Mouse (Mus musculus): ENCODE measurements around the gene 5031439G07Rik. TPM values are rescaled to one million over a fixed set of nuclear protein-coding genes. Genes with fewer than 3 reads are reported as not detected.

Gene 5031439G07Rik
- total RNA-seq, 2 experiments from 2014 or later = 26.4 to 35.9 TPM

DNA sequence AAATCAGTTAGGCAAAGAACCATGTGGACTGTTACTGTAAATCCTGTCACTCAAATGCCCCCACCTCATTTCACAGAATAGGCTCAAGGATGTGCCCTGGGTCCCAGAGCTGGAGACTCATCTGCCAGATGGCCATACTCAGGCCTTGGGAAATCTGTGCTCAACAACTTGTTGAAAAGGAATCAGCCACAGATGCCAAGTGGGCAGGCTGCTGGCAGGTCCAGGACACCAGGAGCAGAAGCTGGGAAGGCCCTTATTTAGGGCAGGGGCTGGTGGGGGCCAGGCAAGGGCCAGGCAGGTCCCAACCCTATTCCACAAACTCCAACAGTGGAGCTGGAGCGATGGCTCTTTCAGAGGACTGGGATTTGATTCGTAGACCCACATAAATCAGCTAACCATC lies 25.8 kb downstream of the 5031439G07Rik start:
- intact Hi-C loops (cut with DNase I; ENCODE audit: low total_unique reads) = no loop called here
- DNase-seq = no peak

DNA sequence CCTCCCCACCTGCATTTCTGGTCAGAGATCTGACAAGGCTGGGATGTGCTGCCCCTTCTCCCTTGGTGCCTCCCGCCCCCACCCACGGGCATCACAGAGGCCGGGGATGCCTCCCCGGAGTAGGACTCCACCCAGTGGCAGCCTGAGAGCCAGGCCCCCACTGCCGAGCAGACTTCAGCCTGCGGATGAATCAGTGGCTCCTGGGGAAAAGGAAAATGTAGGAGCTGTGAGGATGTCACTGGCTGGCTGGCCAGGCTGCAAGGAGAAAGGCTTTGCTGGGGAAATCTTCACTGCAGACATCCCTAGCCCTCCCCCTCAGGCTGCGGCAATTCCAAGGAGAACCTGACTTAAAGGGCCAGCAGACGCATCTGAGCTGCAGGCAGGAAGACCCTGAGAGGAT lies 27.7 kb downstream of the 5031439G07Rik start:
- peak; percentile 43 for DNase-seq
- intact Hi-C loops (cut with DNase I; ENCODE audit: low total_unique reads) = no loop called here

DNA sequence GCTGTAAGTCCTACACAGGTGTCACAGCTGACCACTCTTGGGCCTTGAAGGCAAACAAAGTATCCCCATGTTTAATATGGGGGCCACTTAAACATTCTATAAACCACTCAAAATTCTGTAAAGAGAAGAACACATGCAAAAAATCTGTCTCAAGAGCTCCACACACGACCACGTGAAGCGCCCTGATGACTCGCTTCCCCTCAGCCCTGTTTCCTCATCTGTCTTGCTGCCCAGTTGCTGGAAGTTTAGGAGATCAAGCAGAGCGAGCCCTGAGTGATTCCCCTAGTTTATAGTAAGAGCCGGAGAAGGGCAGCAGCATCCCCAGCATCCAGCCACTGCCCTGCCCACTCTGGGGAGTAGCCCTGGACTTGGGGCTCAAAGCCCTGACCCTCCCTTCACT lies 28.5 kb downstream of the 5031439G07Rik start:
- intact Hi-C loops (cut with DNase I; ENCODE audit: low total_unique reads) = no loop called here
- DNase-seq = no peak

DNA sequence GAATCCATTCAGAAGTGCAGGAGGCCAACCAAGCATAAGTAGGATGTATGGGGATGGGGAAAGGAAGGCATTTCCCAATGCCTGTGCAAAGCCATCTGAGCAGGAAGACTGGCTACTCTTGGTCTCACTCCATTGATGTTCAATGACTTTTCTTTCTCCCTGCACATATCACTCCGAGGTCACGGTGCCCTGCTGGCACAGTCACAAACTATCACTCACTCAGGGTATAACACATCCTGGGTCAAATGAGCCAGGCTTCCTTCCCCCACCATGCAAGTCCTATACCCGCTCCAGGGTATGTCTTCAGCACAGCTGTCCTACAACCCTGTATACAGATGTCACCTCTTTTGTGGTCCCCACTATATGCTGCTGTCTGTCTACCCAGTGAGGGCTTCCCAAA lies 30.0 kb downstream of the 5031439G07Rik start:
- intact Hi-C loops (cut with DNase I; ENCODE audit: low total_unique reads) = no loop called here
- no peak for DNase-seq

DNA sequence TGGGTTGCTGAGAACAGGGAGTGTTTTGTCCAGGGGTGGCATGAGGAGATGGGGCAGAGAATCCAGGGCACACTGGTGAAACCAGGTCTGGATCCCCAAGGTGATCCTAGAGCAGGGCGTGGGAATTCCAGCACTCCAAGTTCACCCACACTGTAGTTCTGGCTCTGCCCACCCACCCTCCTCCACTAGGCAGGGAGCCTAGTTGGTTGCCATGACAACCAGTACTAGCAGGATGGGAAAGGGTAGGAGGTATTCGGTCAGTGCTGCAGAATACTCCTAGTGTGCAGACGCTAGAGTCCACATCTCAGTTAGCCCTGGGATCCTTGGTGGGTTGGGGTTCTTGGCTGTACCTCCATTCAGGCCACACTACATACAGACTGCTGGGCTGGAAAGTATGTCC lies 30.5 kb downstream of the 5031439G07Rik start:
- intact Hi-C loops (cut with DNase I; ENCODE audit: low total_unique reads) = no loop called here
- DNase-seq = no peak

DNA sequence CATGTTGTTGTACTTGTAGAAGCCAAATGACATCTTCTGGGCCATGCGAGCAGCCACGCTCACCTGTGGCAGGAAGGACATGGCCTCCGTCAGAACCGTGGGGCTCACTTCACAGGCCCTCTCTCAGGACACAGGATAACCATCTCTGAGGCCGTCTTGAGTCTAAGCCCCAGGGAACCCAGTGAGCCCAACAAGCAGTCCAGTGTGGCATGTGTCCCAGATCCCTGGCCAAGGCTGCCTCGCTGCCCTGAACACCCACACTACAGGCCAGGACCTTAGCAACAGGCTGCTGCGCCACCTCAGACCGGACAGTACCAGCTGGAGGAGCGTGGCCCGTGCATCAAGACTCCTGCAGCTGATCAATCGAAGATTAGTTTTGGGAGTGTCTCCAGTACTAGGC lies 35.1 kb downstream of the 5031439G07Rik start:
- intact Hi-C loops (cut with DNase I; ENCODE audit: low total_unique reads) = no loop called here
- DNase-seq = no peak

DNA sequence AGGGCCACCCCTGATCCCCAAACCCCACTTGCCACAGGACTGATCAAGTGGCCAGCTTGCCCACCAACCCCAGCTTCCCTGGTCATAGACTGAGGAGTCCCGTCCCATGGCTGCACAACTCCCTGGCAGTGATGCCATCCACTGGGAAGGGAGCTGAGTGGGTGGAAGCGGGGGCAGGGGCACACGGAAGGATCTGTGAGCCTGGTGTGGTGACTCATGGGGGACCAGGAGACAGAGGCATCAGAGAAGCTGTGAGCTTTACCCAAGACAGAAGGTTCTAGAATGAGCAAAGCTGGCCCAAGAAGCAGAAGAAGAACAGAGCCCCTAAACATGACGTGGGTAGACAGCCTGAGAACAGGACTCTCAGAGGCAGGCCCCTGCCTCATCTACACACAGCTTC lies 38.3 kb downstream of the 5031439G07Rik start:
- intact Hi-C loops (cut with DNase I; ENCODE audit: low total_unique reads) = no loop called here
- no peak for DNase-seq

DNA sequence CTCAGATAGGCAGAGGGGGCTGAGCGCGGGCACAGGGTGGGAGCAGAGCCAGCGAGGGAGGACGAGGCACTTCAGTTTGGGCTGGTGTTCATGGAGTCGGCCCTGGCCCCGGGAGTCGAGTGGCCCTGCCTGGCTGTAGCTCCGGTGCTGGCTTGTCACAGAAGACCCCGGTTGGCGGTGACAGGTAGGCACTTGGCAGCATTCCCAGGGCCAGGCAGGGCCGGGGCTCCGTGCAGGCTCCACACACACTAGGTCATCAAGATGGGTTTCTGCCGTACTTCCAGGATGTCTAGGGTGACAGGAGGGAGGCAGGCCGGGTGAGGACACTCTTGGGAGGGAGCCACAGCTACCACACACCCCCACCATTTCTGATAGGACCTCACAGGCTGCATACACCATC lies 39.4 kb downstream of the 5031439G07Rik start:
- DNase-seq = no peak
- intact Hi-C loops (cut with DNase I; ENCODE audit: low total_unique reads) = no loop called here

DNA sequence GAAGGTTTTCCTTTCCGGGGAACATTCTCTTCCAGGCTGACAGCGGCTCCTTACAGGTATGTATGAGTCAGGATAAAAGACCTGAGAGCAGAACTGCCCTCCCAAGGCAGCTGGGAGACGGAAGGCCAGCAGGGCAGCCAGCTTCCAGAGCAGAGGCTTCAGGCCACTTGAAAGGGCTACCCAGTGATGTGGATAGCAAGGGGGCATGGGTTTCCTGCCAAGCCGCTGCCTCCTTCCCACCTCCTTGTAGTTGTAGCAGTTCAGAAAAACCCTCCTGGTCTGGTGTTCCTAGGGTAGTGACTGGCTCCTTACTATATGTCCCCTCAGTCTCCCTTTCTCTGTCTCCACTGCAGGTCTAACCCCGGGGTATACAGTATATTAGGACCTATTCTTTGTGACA lies 44.0 kb downstream of the 5031439G07Rik start:
- intact Hi-C loops (cut with DNase I; ENCODE audit: low total_unique reads) = no loop called here
- no peak for DNase-seq

DNA sequence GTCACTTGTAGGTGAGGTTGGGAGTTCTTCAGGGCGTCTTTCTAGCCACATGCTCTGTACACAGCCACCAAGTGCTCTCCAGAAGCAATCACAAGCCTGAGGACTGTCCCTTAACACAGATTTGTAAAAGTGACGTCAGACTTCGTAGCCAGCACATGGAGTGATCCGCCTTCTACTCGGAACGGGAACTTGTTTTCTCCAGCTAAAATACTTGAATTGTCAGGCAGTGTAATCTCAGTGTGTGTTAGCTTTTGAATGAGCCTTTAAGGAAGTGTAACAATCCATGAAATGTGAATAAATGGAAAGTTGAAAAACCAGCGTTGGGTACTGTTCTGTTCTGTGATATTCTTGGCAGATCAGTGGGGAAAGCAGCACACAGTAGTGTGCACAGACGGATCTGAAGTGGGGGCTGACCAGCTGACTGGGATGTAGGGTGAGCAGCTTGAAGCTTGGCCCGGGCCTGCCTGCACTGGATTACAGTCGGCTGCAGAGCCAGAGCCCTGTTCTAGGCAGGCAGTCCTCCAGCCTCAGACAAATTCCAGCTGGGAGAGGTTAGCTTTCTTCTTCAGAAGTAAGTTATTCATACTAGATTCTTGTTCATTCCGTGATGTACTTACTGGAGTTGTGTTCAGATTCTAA lies 45.6 kb downstream of the 5031439G07Rik start:
- no peak for DNase-seq
- intact Hi-C loops (cut with DNase I; ENCODE audit: low total_unique reads) = no loop called here

DNA sequence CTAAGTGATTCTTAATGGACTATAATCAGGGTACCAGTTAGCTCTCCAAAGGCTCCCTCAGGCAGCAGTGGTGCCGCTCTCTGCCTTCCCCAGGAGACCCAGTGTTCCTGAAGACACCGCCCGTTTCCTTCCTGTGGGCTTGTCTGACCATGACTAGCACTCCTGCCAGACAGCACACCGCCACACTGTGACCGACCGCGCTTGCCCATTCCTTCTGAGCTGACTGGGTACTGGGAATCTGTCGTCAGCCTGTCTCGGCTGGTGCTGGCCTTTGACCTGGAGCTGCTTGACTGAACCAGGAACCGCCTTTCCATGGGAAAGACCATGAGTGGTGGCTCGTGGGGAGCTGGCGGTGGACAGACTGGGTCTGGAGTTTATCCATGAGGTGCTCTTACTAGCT lies 48.2 kb downstream of the 5031439G07Rik start:
- intact Hi-C loops (cut with DNase I; ENCODE audit: low total_unique reads) = no loop called here
- no peak for DNase-seq

DNA sequence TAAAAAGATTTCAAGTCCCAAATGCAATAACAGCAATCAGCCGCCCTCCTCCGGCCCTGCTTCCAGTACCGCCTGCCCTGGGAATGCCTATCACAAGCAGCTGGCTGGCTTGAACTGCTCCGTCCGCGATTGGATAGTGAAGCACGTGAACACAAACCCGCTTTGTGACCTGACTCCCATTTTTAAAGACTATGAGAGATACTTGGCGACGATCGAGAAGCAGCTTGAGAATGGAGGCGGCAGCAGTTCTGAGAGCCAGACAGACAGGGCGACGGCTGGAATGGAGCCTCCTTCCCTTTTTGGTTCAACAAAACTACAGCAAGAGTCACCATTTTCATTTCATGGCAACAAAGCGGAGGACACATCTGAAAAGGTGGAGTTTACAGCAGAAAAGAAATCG lies 53.5 kb downstream of the 5031439G07Rik start:
- intact Hi-C loops (cut with DNase I; ENCODE audit: low total_unique reads) = no loop called here
- no peak for DNase-seq

DNA sequence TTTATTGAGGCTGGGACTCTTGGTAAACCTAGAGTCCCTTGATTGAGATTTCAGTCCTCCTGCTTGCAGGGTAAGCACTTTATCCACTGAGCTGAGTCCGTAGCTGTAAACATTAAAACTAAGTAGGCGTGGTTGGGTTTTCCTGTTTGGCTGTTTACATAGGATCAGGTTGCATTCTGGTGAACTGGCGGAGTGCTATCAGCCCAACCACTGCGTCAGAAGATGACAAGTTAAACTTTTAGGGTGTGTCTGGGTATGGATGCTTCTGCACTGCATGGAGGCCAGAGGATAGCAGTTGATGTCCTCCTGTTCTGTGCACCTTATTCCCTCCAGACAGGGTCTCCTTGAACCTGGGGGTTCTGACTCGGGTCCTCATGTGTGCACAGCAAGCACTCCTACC lies 56.0 kb downstream of the 5031439G07Rik start:
- intact Hi-C loops (cut with DNase I; ENCODE audit: low total_unique reads) = no loop called here
- DNase-seq = no peak

DNA sequence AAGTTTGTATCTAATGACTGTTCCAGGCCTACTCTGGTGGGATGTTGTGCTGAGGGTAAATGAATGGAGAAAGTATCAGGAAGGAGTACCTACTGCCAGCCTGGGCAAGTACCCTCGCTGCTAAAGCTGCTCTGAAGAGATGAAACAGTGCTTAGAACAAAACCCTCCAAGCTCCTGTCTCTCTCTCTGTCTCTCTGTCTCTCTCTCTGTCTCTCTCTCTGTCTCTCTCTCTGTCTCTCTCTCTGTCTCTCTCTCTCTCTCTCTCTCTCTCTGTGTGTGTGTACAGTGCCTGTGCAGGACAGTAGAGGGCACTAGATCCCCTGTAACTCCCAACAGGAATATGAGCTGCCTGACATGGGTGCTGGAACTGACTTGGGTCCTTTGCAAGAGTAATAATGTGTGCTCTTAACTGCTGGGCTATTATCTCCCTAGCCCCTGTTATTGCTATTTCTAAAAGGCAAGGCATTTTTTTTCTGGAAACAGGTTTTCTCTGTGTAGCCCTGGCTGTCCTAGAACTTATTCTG lies 62.8 kb downstream of the 5031439G07Rik start:
- intact Hi-C loops (cut with DNase I; ENCODE audit: low total_unique reads) = no loop called here
- DNase-seq = no peak

DNA sequence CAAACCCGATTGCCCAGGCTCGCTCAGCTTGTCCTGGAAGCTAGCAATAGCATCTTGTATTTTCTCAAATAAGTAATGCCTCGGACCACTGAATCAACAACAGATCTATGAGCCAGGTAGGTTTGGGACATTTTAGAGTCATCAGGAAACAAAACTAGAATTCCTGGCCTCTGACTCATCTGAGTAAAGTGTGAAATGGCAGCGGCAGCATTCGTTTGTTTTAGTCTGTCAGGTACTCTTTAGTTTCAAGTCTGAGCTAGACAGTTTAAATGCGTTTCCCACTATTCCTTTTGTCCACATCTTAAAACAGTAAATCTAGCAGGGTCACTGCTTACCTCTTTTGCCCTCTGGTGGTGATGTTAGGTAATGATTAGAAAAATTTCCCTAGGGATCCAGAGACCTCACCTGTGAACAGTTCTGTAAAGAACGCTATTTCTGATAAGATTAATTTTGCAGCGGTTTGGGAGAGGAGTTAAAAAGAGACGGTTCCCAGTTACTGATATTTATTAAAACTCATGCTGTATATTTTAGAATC lies 63.5 kb downstream of the 5031439G07Rik start:
- DNase-seq = no peak

DNA sequence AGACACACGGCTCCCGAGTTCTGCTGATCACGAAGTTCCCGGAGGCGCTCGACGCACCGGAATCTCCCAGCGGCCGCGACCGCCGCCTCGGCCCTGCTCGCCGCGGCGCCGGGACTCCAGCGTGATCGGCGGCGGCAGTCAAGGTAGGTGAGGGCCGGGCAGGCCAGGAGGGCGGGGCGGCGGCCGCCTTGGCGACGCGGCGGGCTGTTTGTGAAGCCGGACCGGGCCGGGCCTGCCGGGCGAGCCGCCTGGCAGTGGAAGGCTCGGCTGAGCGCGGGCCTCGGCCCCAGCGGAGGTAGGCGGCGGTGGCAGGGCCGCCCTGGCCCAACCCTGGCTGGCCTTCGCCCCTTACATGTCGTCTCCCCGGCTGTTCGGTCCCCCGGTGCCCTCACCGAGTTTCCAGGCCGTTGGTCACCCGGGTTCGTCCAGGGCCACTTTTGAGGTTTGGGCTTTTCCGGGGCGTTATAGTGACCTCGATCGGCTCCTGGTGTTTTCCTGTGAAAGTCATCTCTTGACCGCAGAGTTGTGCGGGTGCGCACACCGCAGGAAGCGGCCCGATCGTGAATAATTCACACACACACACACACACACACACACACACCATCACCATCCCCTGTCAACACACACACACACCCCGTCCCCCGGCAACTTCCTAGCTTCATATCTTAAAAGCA lies 64.7 kb downstream of the 5031439G07Rik start:
- intact Hi-C loops (cut with DNase I; ENCODE audit: low total_unique reads) = no loop called here
- DNase-seq = peak; percentile 67

More for the DNA sequence above, 63.5 kb downstream of the 5031439G07Rik start:
- intact Hi-C loops (cut with DNase I; ENCODE audit: low total_unique reads) = no loop called here

DNA sequence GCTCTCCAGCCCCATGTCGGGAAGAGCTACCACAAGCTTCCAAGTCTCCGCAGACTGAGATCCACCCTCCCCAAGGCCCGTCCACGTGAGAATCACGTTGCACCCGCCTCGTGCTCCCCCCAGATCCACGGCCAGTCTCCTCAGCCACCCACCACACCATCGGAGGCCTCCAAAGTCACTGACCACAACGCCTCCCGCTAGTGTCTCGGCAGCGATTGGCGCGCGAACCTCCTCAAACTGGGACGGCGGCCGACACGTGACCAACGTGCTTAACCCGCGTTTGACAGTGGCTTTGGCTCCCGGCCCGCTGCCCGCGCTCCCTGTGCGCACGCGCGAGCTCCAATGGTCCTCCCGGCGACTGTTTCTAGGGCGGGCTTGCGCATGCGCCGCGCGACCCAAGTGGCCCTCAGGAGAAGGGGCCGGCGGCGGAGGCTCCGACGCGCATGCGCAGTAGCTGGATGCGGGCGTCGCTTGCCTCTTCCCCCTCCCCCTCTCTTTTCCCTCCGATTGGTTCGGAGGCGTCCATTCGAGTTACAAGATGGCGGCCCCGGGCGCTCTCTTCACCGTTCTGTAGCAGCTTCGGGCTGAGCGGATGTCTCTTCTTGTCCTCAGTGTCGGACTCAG lies 65.4 kb downstream of the 5031439G07Rik start, which contains the start of gene Nup50:
Gene Nup50, plus strand, starts transcription at position 528 of the 624 bp plus-strand sequence.
- intact Hi-C loops (cut with DNase I; ENCODE audit: low total_unique reads) = no loop called here
- DNase-seq = peak; percentile 100

DNA sequence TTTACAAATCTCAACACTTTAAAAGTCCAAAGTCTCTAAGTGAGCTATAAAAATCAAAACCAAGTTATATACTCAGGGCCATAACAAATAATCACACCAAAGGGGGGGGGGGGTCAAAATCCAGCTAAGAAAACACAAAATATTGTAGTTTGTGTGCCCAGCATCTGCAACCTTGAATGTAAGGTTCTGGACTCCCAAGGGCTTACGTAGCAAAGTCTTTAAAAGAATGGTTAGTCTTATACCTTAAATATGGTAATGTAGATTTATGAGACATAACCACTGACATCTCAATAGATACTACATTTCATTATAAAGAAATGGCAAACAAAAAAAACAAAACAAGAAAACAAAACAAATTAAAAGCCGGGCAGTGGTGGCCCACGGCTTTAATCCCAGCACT lies 68.4 kb downstream of the 5031439G07Rik start, which contains the start of gene Gm29666:
Gene Gm29666, minus strand, starts transcription at position 101 of the 400 bp plus-strand sequence.
- intact Hi-C loops (cut with DNase I; ENCODE audit: low total_unique reads) = no loop called here
- no peak for DNase-seq

DNA sequence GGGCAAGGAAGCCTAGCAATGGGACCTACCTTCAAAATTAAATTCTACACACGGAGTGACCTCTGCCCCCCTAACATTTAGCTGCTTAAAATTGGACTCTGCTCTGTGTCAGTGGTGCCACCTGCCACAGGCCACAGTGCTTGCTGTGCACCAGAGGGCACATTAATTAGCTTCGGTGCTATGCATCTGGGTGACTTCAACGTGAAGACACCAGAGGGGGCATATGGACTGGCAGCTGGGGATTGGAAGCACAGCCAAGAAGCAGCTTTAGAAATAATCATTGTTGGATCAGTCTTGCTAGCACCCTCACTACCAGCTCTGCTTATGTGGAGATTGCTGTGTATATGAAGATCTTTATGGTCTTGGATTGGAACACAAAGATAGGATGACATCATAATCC lies 75.2 kb downstream of the 5031439G07Rik start:
- DNase-seq = no peak
- intact Hi-C loops (cut with DNase I; ENCODE audit: low total_unique reads) = no loop called here

DNA sequence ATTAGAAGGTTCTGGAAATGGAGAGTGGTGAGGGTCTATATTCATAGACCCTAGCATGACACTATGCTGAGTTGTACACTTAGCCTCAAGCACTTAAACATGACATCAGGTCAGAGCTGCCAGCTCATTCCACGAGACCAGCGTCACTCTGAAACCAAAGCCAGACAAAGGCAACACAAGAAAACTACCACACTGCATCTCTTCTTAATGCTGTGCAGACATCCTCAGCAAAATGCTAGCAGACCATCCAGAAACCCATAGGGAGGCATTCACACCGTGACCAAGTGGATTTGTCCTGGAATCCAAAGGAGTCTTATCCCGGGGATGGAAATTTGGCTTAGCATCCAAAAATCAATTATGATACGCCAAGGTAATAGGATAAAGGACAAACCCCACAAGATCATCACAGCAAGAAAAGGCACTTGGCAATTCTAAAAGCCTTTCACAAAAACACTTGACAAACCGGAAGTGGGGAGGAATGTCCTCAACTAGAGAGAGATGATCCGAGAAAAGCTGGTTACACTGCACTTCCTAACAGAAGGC lies 84.4 kb downstream of the 5031439G07Rik start:
- intact Hi-C loops (cut with DNase I; ENCODE audit: low total_unique reads) = no loop called here
- DNase-seq = no peak
